Mouse (Mus musculus): ENCODE results near the gene BC030867. TPM values are rescaled to one million over a fixed set of nuclear protein-coding genes. Genes with fewer than 3 reads are reported as not detected.
A peak's percentile ranks its signal among the peaks of the same experiment; 100 is the strongest.

The BC030867 gene
- total RNA-seq (2015) (20.7 and 21.1 TPM in 2 replicates), total RNA-seq (2017) (5.9 and 6.7 TPM in 2 replicates)

- ATAC-seq (replicated peaks; ENCODE audit: poor library complexity): peak; percentile 88
These were observed at the start of gene BC030867 for GRCm38 (mm10) chr11:102248630-102249230. TSS of gene BC030867 (plus strand) at chr11:102248882.

GRCm38 (mm10) chr11:102199856-102200255 lies 48.8 kb upstream of the BC030867 start:
- ATAC-seq (replicated peaks; ENCODE audit: poor library complexity): no peak

- no peak for ATAC-seq (replicated peaks; ENCODE audit: poor library complexity)
These were observed 47.3 kb upstream of the BC030867 start for GRCm38 (mm10) chr11:102201408-102201821.

DNA sequence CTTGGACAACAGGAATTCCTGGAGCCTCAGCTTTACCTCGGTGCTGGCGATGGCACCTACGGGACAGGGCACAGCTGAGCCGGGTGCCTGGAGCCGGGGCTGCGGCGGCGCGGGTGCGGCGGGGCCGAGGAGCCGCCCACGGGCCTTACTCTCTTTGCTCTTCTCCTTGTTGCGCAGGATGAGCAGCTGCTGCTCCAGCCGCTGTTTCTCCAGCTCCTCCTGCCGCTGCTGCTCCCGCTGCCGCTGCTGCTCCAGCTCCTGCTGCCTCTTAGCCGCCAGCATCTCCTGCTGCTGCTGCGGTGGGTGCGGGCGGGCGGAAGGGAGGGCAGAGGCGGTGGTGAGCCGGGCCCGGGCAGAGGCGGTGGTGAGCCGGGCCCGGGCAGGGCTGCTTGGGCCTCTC lies 42.2 kb upstream of the BC030867 start:
- ATAC-seq (replicated peaks; ENCODE audit: poor library complexity): no peak

- ATAC-seq (replicated peaks; ENCODE audit: poor library complexity): peak; percentile 51
These were observed 40.6 kb upstream of the BC030867 start for GRCm38 (mm10) chr11:102207825-102208777.

DNA sequence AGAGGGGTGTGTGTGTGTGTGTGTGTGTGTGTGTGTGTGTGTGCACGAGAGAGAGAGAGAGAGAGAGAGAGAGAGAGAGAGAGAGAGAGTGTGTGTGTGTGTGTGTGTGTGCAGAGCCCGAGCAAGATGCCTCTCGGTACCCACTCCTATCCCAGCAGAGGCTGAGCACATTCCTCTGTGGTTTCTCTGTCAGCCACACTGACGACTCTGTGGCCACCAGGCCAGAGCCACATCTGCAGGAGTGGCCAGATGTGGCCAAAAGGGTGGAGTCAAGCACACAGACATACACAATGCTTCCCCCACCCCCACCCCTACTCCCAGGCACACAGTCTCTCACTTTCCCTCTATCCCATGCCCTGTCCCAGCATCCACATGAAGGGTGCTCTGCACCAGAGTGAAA lies 39.8 kb upstream of the BC030867 start:
- ATAC-seq (replicated peaks; ENCODE audit: poor library complexity): peak; percentile 40; the same call in 1 of the 2 replicates

DNA sequence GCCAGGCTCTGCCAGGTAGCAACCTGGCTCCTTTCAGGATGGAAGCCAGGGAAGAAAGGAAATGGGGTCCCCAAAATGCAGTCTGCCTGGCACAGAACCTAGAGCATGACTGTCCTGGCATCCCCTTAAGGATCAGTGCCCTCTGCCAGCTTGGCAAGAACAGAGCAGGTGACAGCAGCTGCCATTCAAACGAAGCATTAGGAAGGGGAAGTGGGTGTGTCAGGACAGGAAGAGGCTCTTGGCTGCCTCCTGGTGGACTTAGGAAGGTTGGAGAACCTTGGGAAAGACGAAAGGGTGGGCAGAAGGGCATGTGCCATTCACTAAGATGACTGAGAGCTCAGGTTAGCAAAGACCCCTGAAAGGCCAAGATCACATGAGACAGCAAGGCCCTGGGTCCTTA lies 38.9 kb upstream of the BC030867 start:
- ATAC-seq (replicated peaks; ENCODE audit: poor library complexity): peak; percentile 81

- no peak for ATAC-seq (replicated peaks; ENCODE audit: poor library complexity)
These were observed 38.5 kb upstream of the BC030867 start for GRCm38 (mm10) chr11:102210185-102210584.

GRCm38 (mm10) chr11:102211011-102211410 lies 37.7 kb upstream of the BC030867 start:
- no peak for ATAC-seq (replicated peaks; ENCODE audit: poor library complexity)

DNA sequence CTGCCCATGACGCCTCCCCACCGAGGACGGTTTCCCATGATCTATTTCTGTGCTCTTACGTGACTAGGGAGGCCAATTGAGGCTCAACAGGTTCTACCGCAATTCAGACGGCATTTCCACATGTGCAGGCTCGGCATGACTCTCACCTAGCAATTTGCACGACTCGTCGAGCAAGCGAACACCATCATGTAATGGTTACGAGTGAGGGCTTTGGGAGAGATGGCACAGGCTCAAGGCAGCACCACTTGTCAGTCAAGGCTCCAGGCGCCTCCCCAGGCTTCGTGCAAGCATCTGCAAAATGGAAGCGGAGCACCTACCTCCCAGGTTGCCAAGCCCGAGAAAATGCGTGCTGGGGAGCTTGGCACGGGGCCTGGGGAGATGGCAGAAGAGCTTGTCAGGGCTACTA lies 36.7 kb upstream of the BC030867 start:
- no peak for ATAC-seq (replicated peaks; ENCODE audit: poor library complexity)

GRCm38 (mm10) chr11:102214430-102215156 lies 34.1 kb upstream of the BC030867 start:
- no peak for ATAC-seq (replicated peaks; ENCODE audit: poor library complexity)

DNA sequence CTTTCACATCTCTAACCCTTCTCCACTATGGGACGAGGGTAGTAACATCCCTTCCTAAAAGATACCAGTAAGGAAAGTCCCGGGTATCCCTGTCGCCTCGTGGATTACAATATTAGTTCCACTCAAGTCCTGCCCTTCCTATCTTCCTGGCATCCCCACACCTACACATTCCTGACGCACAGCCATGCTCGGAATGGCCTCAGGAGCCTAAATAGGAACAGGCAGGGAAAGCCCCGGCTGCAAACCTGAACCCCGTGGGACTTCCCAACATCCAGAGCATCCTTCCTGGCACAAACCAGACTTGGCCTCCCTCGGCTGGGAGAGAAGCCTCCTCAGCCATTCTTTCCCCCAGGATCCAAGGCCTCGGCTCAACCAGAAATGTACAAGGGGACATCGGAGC lies 33.2 kb upstream of the BC030867 start:
- no peak for ATAC-seq (replicated peaks; ENCODE audit: poor library complexity)

- no peak for ATAC-seq (replicated peaks; ENCODE audit: poor library complexity)
These were observed 32.4 kb upstream of the BC030867 start for GRCm38 (mm10) chr11:102216056-102216885.

DNA sequence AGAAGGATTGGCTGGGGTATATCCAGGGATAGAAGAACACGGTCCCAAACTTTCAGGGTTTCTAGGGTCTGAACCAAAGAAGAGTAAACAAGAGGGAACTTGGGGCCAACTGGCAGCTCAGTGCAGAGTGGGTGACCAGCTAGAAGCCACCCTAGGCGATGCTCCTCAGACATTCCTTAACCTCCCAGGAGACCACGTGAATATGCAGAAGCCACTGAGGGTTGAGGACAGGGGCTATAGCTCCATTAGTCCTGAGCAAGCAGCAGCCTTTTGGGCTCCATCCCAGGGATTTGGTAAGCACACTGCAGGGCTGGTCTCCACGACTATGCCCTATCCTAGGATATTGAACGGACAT lies 31.8 kb upstream of the BC030867 start:
- no peak for ATAC-seq (replicated peaks; ENCODE audit: poor library complexity)

DNA sequence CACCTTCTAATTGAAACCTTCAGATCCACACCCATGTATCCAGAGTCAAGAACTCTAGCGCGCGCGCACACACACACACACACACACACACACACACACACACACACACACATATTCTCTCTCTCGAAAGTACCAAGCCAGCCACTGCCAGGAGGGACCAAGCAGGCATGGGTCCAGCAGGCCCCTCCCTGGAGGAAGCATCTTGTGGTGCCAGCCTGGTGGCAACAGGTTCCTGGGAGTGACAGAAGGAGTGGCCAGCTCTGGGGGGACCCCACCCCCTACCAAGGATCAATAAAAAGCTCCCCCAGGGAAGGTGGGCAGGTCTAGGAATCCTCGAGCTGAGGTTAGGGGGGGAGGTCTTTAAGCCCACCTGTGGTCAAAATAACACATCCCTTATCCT lies 31.3 kb upstream of the BC030867 start:
- no peak for ATAC-seq (replicated peaks; ENCODE audit: poor library complexity)

GRCm38 (mm10) chr11:102217876-102218430 lies 30.7 kb upstream of the BC030867 start:
- ATAC-seq (replicated peaks; ENCODE audit: poor library complexity): no peak

GRCm38 (mm10) chr11:102218783-102219182 lies 29.9 kb upstream of the BC030867 start:
- ATAC-seq (replicated peaks; ENCODE audit: poor library complexity): peak; percentile 91

DNA sequence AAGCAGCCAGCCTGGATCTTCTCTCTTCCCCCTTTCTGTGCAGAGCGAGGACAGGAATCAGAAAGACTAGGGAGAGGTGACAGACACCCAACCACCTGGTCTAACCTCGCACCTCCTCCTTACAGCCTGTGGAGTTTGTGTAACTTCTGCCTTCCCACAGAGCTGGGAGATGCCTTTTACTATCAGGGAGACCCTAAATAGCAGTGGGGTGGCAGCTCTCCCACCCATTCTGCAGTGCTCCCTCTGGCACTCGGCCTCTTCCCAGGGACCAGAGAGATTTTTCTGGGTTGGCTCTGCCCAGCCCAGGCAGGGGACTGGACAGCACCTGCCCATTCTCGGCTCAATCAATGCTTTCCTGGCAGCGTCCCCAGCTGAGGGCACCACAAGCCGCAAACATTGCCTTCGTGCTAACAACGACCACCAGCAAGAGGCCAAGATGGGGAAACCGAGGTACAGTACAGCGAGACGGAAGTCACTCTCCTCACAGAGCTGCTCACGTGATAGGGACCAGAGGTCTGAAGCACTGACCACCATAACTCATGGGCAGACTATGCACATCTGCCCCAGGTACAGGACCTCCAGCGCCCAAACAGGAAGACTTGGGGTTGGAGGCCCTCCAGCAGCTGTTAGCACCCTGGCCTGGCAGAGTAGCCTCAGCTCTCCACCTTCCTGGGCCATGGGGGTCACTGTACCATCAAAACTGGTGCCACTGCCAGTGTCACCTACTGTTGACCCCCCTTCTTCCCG lies 29.3 kb upstream of the BC030867 start:
- ATAC-seq (replicated peaks; ENCODE audit: poor library complexity): no peak; the same call in 1 of the 2 replicates

- ATAC-seq (replicated peaks; ENCODE audit: poor library complexity): no peak
These were observed 28.7 kb upstream of the BC030867 start for GRCm38 (mm10) chr11:102219994-102220346.

GRCm38 (mm10) chr11:102220451-102220850 lies 28.2 kb upstream of the BC030867 start:
- ATAC-seq (replicated peaks; ENCODE audit: poor library complexity): no peak

Data from megakaryocyte progenitor cell, adult 5-6 weeks (primary cell).